Mouse (Mus musculus) small intestine, adult 2 months (tissue): ENCODE measurements around the gene Htr3b. TPM values are rescaled to one million over a fixed set of nuclear protein-coding genes. Genes with fewer than 3 reads are reported as not detected.

ENCODE experiments used
- H3K27ac ChIP-seq: fragments of 200-500 bp; 2 replicates; pipeline ENCODE4 v1.5.1; 2012; ENCODE audit warnings: low read depth, low read length, control low read depth, inconsistent platforms; ENCODE audit not compliant: insufficient read depth
- H3K27me3 ChIP-seq: fragments of 200-500 bp; 2 replicates; pipeline ENCODE4 v1.6.1; 2012; ENCODE audit warnings: mild to moderate bottlenecking, moderate library complexity, low read length, inconsistent platforms; ENCODE audit not compliant: control insufficient read depth, insufficient read depth
- H3K36me3 ChIP-seq: fragments of 200-500 bp; 2 replicates; pipeline ENCODE4 v1.6.1; 2012; ENCODE audit warnings: mild to moderate bottlenecking, low read length, control low read depth, inconsistent platforms; ENCODE audit not compliant: control insufficient read depth, insufficient read depth
- H3K4me1 ChIP-seq: fragments of 200-500 bp; 2 replicates; pipeline ENCODE4 v1.6.1; 2012; ENCODE audit warnings: low read length, inconsistent platforms, mixed read lengths; ENCODE audit not compliant: control insufficient read depth, insufficient read depth, insufficient read length
- H3K4me3 ChIP-seq: fragments of 200-500 bp; 2 replicates; pipeline ENCODE4 v1.5.1; 2012; ENCODE audit warnings: low read depth, mild to moderate bottlenecking, control low read depth, inconsistent platforms, low read length, moderate library complexity
- CTCF ChIP-seq: fragments of 200-500 bp; IDR thresholded peaks from 2 replicates; pipeline ENCODE4 v1.5.1; 2012; ENCODE audit warnings: low read depth, mild to moderate bottlenecking, control low read depth, inconsistent platforms, low read length, moderate library complexity, mixed read lengths; ENCODE audit not compliant: insufficient replicate concordance, insufficient read length; ENCODE audit errors: extremely low read depth
- POLR2A ChIP-seq: fragments of 200-500 bp; IDR thresholded peaks from 2 replicates; pipeline ENCODE4 v1.6.1; 2012; ENCODE audit warnings: low read depth, mild to moderate bottlenecking, control low read depth, inconsistent platforms, low read length, moderate library complexity
- WGBS: fragments of 180-500 bp; shearing (Covaris S2); methylation state at CpG from one replicate; pipeline ENCODE4 v1.1.7; 2018; 5-methylcytosine and 5-hydroxymethylcytosine counted together
- polyA plus RNA-seq: library from polyadenylated mRNA; depleted of rRNA; stranded (reverse); fragments of >200 nt; gene quantifications from 2 replicates; pipeline ENCODE4 v1.2.3, GENCODE M21; 2012

The Htr3b gene
- polyA plus RNA-seq, 1 experiment: 0.18 TPM

GRCm38 (mm10) chr9:48928781-48929180 lies 36.0 kb downstream of the Htr3b start:
- WGBS: 61% methylated on average over 3 of the region's 3 CpGs
- no peak overlapping the region for H3K4me3 ChIP-seq
- no peaks in the 10 kb centered on the region for H3K36me3 ChIP-seq
- H3K27me3 ChIP-seq: no peaks in the 10 kb centered on the region
- no peak overlapping the region for H3K27ac ChIP-seq
- no peak for TF ChIP-seq POLR2A
- TF ChIP-seq CTCF: no peak
- H3K4me1 ChIP-seq: no peaks in the 10 kb centered on the region

- Histone ChIP-seq H3K27ac (no peak overlapping the region), H3K4me3 (no peak overlapping the region), H3K27me3 (no peaks in the 10 kb centered on the region), H3K36me3 (no peaks in the 10 kb centered on the region), H3K4me1 (no peaks in the 10 kb centered on the region)
- TF ChIP-seq CTCF (no peak), POLR2A (no peak)
- WGBS: 59% methylated on average over 18 of the region's 18 CpGs
Observed at GRCm38 (mm10) chr9:48916011-48916788, 48.6 kb downstream of the Htr3b start.

GRCm38 (mm10) chr9:48910885-48911537 lies 53.8 kb downstream of the Htr3b start, which contains the start of gene Htr3a:
Gene Htr3a (minus strand): TSS chr9:48911099.
- Histone ChIP-seq H3K36me3 (no peaks in the 10 kb centered on the region), H3K27ac (no peak within 1 kb of the TSS), H3K4me3 (no peak within 1 kb of the TSS), H3K4me1 (no peaks in the 10 kb centered on the region), H3K27me3 (no peaks in the 10 kb centered on the region)
- TF ChIP-seq POLR2A (no peak), CTCF (no peak)
- WGBS: 5% methylated on average over 9 of the region's 9 CpGs

- Histone ChIP-seq H3K4me1 (no peaks in the 10 kb centered on the region), H3K36me3 (no peaks in the 10 kb centered on the region), H3K27me3 (no peaks in the 10 kb centered on the region), H3K27ac (no peak overlapping the region), H3K4me3 (no peak overlapping the region)
- WGBS: 76% methylated on average over 5 of the region's 5 CpGs
- TF ChIP-seq CTCF (no peak), POLR2A (no peak)
Observed at GRCm38 (mm10) chr9:48904421-48904820, 60.4 kb downstream of the Htr3b start.

GRCm38 (mm10) chr9:48903766-48904165 lies 61.0 kb downstream of the Htr3b start:
- no peaks in the 10 kb centered on the region for H3K4me1 ChIP-seq
- no peaks in the 10 kb centered on the region for H3K27me3 ChIP-seq
- H3K27ac ChIP-seq: no peak overlapping the region
- H3K36me3 ChIP-seq: no peaks in the 10 kb centered on the region
- no peak overlapping the region for H3K4me3 ChIP-seq
- TF ChIP-seq POLR2A (no peak), CTCF (no peak)
- WGBS: 69% methylated on average over 2 of the region's 2 CpGs

- Histone ChIP-seq H3K36me3 (no peaks in the 10 kb centered on the region), H3K4me3 (no peak overlapping the region), H3K27me3 (no peaks in the 10 kb centered on the region), H3K4me1 (no peaks in the 10 kb centered on the region), H3K27ac (no peak overlapping the region)
- WGBS: 17% methylated on average over 8 of the region's 8 CpGs
- TF ChIP-seq POLR2A: no peak
- no peak for TF ChIP-seq CTCF
Observed at GRCm38 (mm10) chr9:48898551-48898950, 66.2 kb downstream of the Htr3b start.

GRCm38 (mm10) chr9:48895819-48896536 lies 68.8 kb downstream of the Htr3b start:
- Histone ChIP-seq H3K36me3 (no peaks in the 10 kb centered on the region), H3K4me3 (no peak overlapping the region), H3K4me1 (no peaks in the 10 kb centered on the region), H3K27ac (no peak overlapping the region), H3K27me3 (no peaks in the 10 kb centered on the region)
- TF ChIP-seq POLR2A: no peak
- no peak for TF ChIP-seq CTCF
- 23% methylated on average over 18 of the region's 18 CpGs for WGBS
